Mouse (Mus musculus) central nervous system, embryonic 18 days (tissue): Measurements from ENCODE around the gene Gm10681. TPM values are rescaled to one million over a fixed set of nuclear protein-coding genes. Genes with fewer than 3 reads are reported as not detected.

ENCODE experiments used
- polyA plus RNA-seq: library from polyadenylated mRNA; depleted of rRNA; stranded (reverse); fragments of >200 nt; gene quantifications from 2 replicates; pipeline ENCODE4 v1.2.3, GENCODE M21; 2012; rRNA removed

Gene Gm10681
- not detected in 2 replicates for polyA plus RNA-seq

GRCm38 (mm10) chr3:98588707-98589106 is at the start of gene Gm10681:
Gm10681 (minus strand) TSS chr3:98588807.

GRCm38 (mm10) chr3:98630152-98630551 is 41.5 kb upstream of the Gm10681 start, which contains the start of gene Hsd3b5:
Hsd3b5 (minus strand) TSS chr3:98630252.

GRCm38 (mm10) chr3:98510414-98510813 is 78.2 kb downstream of the Gm10681 start, which contains the start of gene Hsd3b4:
Hsd3b4 (minus strand) TSS chr3:98510514.

Other genes starting within 250 kb of the Gm10681 start
- gene Phgdh, start 248.8 kb downstream of the Gm10681 start, polyA plus RNA-seq = 91.6 and 110 TPM in 2 replicates
- gene Zfp697, start 206.3 kb downstream of the Gm10681 start, polyA plus RNA-seq = 17.9 and 19.3 TPM in 2 replicates
- not detected in 2 replicates for gene Gm4450, start 131.7 kb downstream of the Gm10681 start, polyA plus RNA-seq
- gene Hsd3b4, start 78.3 kb downstream of the Gm10681 start, polyA plus RNA-seq = not detected in 2 replicates
- gene Hsd3b5, start 41.4 kb upstream of the Gm10681 start, polyA plus RNA-seq = not detected in 2 replicates
- gene Hsd3b2, start 135.7 kb upstream of the Gm10681 start, polyA plus RNA-seq = 0.07 and 0.08 TPM in 2 replicates
- not detected in 2 replicates for gene Hsd3b3, start 174.3 kb upstream of the Gm10681 start, polyA plus RNA-seq
- gene Hsd3b6, start 225.6 kb upstream of the Gm10681 start, polyA plus RNA-seq = not detected in 2 replicates